Mouse (Mus musculus): Measurements from ENCODE around the gene Gm12830.

GRCm38 (mm10) chr4:114845622-114846021 lies 24.1 kb downstream of the Gm12830 start:
- TF ChIP-seq CTCF (IDR thresholded peaks at IDR 0.05; ENCODE audit: extremely low read depth, insufficient read length, insufficient replicate concordance, low read depth, low read length) (no peak), POLR2A (IDR thresholded peaks at IDR 0.05; ENCODE audit: low read depth, low read length) (no peak)
